Mouse (Mus musculus) T-helper 1 cell (primary cell): ENCODE measurements around the gene Ube2n.

ENCODE experiments used
- in situ Hi-C: fragments of 300-600 bp; cut with MboI, MseI; formaldehyde crosslinking; loops from one replicate; pipeline ENCODE4 v1.15.1; 2025; ENCODE audit warnings: high pct_unique_total_duplicates

Gene Ube2n

GRCm38 (mm10) chr10:95514656-95515292 is at the start of gene Ube2n:
Gene Ube2n (plus strand): TSS chr10:95515145.
- in situ Hi-C loops: no loop called here

- in situ Hi-C loops: no loop called here
Measured at GRCm38 (mm10) chr10:95465485-95465896, 49.5 kb upstream of the Ube2n start.

GRCm38 (mm10) chr10:95468894-95469293 is 46.1 kb upstream of the Ube2n start:
- in situ Hi-C loops: no loop called here

- in situ Hi-C loops: no loop called here
Measured at GRCm38 (mm10) chr10:95471186-95471585, 43.8 kb upstream of the Ube2n start.

- in situ Hi-C loops: no loop called here
Measured at GRCm38 (mm10) chr10:95471889-95472547, 42.9 kb upstream of the Ube2n start.

- in situ Hi-C loops: loop anchor here (5.0 kb wide), 1 partner anchor 484 kb away; no protein-coding TSS in a partner anchor
Measured at GRCm38 (mm10) chr10:95475923-95476322, 39.0 kb upstream of the Ube2n start.

- in situ Hi-C loops: loop anchor here (5.0 kb wide), 1 partner anchor 485 kb away; no protein-coding TSS in a partner anchor
Measured at GRCm38 (mm10) chr10:95477516-95477915, 37.4 kb upstream of the Ube2n start.

GRCm38 (mm10) chr10:95489653-95490052 is 25.3 kb upstream of the Ube2n start:
- in situ Hi-C loops: no loop called here

GRCm38 (mm10) chr10:95494268-95494667 is 20.7 kb upstream of the Ube2n start:
- in situ Hi-C loops: no loop called here

GRCm38 (mm10) chr10:95501033-95501432 is 13.9 kb upstream of the Ube2n start:
- in situ Hi-C loops: no loop called here

- in situ Hi-C loops: no loop called here
Measured at GRCm38 (mm10) chr10:95501463-95502081, 13.4 kb upstream of the Ube2n start, which contains the start of gene Mrpl42. Gene Mrpl42 (minus strand): TSS chr10:95501940.

- in situ Hi-C loops: no loop called here
Measured at GRCm38 (mm10) chr10:95503443-95504235, 11.3 kb upstream of the Ube2n start.

GRCm38 (mm10) chr10:95504341-95504740 is 10.6 kb upstream of the Ube2n start:
- in situ Hi-C loops: no loop called here

- in situ Hi-C loops: no loop called here
Measured at GRCm38 (mm10) chr10:95508126-95508525, 6.8 kb upstream of the Ube2n start.

GRCm38 (mm10) chr10:95508793-95509192 is 6.2 kb upstream of the Ube2n start:
- in situ Hi-C loops: no loop called here

GRCm38 (mm10) chr10:95509263-95509662 is 5.7 kb upstream of the Ube2n start:
- in situ Hi-C loops: no loop called here

GRCm38 (mm10) chr10:95512635-95513034 is 2.3 kb upstream of the Ube2n start:
- in situ Hi-C loops: no loop called here

GRCm38 (mm10) chr10:95513768-95514556 is 983 bp upstream of the Ube2n start:
- in situ Hi-C loops: no loop called here

GRCm38 (mm10) chr10:95515293-95515931 is 467 bp downstream of the Ube2n start:
- in situ Hi-C loops: no loop called here

- in situ Hi-C loops: no loop called here
Measured at GRCm38 (mm10) chr10:95517656-95518055, 2.7 kb downstream of the Ube2n start.
